Mouse (Mus musculus) layer of hippocampus, adult 8-10 months (tissue): ENCODE results near the gene Txnrd1. TPM values are rescaled to one million over a fixed set of nuclear protein-coding genes. Genes with fewer than 3 reads are reported as not detected.

ENCODE experiments used
- DNase-seq, 2 experiments: peaks; one replicate each; pipeline ENCODE4 v3.0.0; 2022; ENCODE audit warnings: low spot score in 2 of 2
- total RNA-seq, 4 experiments: library from RNA; stranded (reverse); gene quantifications; 2 replicates each; pipeline ENCODE4 v1.2.4; 2022

Txnrd1 gene
- total RNA-seq, 4 experiments from 2014 or later, result 53.3 to 58.4 (median 56.1) TPM

DNA sequence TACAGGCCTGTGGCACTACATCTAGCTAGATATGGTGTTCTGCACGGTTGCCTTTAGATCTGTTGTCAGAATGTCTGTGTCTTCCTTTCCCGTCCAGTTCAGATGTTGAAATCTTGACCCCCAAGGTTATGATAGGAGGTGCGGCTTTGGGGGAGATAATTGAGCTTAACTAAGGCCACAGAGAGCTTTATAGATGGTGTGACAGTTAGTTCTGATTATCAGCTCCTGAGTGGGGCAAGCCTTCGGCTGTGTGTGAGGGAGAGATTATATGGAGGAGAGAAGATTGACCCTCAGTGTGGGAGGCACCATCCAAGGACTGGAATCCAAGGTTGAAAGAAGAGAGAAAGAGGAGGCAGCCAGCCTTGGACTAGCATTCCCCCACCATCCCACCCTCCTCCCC is 79.5 kb downstream of the Txnrd1 start:
- no peak for DNase-seq

DNA sequence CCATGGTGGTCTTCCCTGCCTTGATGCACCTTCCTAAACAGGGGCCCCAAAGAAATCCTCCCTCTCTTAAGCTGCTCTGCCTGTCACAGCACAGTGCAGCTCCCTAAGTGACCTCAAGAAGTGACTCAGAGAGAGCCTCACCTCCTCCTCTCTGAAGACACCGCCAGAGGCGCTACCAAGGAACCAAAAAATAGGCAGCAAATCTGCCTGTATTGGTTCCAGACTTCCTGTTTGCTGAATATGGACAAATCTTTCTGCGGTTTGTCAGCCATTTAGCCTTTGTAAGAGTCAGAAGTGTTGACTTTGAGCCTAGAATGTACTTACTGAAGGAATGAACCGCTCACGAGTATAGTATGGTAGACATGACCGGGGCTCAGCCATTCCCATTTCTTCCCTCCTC is 80.0 kb downstream of the Txnrd1 start:
- DNase-seq, result no peak

DNA sequence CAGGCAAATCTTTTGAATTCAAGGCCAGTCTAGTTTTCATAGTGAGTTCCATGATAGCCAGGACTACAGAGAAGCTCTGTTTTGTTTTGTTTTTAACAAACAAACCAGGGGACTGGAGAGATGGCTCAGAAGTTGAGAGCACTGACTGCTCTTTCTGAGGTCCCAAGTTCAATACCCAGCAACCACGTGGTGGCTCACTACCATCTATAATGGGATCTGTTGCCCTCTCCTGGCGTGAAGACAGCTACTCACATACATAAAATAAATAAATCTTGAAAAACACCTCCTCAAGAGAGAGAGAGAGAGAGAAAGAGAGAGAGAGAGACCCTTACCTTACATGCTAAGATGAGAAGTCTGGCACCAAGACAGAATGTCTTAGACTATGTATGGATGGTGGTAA is 84.9 kb downstream of the Txnrd1 start:
- DNase-seq, result no peak

DNA sequence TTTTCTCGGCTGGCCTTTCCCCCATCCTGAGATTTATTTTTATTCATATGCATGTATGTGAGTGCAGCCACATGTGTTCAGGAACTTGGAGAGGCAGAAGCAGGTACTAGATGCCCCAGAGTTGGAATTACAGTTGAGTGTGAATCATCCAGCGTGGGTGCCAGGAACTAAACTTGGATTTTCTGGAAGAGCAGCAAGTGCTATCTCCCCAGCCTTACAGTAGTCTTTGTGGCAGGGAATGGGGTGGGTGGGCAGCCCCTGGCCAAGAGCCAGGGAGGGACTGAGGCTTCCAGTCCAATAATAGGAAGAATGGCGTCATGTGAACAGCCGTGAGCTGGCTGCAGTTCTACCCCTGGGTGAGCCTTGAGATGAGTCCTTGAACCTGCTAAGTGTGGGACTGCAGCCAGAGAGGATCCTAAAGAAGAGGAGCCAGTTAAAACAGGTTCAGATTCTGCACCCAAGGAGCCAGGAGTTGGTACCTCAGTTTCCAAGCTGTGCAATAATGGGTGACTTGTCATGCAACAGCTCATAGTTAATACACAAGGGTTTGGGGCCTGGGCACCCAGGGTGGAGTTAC is 85.7 kb downstream of the Txnrd1 start:
- DNase-seq, result no peak

DNA sequence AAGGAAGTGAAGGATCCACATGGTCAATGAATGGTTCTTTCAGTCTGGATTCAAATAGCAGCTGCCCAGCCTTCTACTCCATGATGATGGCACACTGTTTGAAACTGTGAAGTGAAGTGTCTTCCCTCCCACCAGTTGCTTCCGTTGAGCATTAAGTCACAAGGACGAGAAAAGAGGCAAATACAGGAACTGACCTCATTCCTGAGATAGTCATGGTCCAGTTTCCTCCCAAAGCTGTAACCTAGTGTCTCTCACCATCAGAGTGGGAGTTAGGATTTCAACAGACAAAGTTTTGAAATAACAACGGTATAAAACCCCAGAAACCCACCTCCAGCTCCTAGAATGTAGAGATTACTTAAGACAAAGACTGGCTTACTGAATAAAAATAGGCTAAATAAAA is 89.8 kb downstream of the Txnrd1 start:
- DNase-seq, result no peak

DNA sequence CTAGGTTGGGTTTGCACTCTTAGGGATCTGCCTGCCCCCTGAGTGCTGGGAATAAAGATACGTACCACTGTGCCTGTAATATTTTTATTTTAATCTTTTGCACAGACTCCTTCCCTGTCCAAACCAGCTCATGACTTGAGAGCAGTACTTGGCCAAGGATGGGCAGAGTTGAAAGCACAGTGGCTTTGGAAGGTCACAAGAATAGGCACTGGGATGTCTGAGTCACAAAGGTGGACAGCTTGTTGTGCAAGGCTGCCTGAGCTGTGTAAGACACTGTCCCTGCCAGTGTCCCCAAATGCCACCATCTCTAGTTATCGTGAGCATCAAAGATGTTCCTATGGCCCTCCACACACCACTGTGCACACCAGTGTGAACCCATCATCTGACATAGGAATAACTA is 91.0 kb downstream of the Txnrd1 start:
- DNase-seq, result no peak

DNA sequence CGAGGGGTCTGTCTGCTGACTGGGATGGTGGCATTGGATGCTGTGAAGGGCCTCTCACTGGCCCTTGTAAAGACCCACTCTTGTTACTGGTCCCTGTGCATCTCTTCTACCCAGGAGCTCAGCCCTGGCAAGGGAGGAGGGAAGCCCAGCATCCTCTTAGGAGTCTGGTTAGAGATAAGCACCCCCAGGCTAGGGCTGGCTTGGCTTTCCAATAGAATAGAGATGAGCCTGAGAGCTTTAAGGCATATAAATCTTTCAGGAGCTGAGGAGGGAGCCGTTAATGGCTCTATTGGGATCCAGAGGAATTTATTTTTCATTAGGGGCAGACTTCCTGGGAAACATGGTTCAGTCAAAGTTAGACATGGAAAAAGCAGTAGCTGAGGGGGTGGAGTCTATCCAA is 91.9 kb downstream of the Txnrd1 start:
- no peak for DNase-seq

DNA sequence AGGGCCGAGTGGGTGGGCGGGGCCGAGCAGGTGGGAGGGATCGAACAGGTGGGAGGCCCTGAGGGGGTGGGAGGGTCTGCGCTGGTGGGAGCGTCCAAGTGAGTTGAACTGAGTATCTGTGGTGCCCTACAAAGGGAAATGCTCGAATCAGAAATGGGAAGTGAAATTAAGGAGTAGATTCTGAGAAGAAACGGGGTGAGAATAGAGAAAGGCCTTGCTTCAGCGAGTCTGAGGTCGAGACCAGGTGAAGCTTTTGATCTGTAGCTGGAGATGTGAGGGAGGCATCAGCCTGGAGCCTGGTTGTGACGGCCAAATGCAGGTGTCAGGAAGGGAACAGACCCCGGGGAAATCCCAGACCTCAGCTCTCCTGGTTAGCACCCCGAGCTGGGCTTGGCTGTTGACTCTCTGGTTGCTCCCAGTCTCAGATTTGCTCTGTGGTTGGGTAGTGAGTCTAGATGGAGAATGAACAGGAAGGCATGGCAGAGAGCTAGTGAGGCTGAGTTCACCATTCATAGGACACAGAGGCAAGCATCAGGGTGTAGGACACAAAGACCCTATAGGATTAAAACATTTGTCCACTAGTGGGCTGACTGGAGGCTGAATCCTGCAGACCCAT is 101.4 kb downstream of the Txnrd1 start:
- no peak for DNase-seq

DNA sequence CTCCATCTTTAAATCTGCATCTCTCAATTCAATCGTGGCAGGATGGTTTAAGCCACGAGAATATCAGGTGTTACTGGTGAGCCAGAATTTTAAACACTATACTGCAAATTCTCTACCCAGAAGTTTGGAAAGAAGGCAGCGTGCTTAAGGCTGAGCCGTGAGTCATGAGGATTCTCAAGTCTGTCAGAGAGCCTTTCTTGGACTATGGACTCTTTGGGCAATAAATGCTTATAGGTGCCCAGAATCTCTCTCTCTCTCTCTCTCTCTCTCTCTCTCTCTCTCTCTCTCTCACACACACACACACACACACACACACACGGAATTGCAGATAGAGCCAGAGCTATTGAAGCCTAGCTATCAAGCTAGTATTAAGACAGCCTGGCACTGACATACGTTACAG is 102.0 kb downstream of the Txnrd1 start:
- no peak for DNase-seq

Other genes with a start within 250 kb of the Txnrd1 start
- gene 1190007I07Rik, start 210.7 kb upstream of the Txnrd1 start, total RNA-seq, result 10 to 100 TPM; 19.7 to 22.4 (median 19.7) TPM
- gene Tdg, start 204.1 kb upstream of the Txnrd1 start, total RNA-seq, result 10 to 100 TPM; 35.5 to 42.7 (median 36.9) TPM
- 10 to 100 TPM; 13.9 to 26.8 (median 18.1) TPM for gene Glt8d2, start 143.3 kb upstream of the Txnrd1 start, total RNA-seq
- 10 to 100 TPM; 40.1 to 62.4 (median 51.7) TPM for gene Hcfc2, start 137.8 kb upstream of the Txnrd1 start, total RNA-seq
- 10 to 100 TPM; 58.1 to 69.3 (median 62.9) TPM for gene Nfyb, start 69.8 kb upstream of the Txnrd1 start, total RNA-seq
- gene Eid3, start 32.7 kb downstream of the Txnrd1 start, total RNA-seq, result 1 to 10 TPM; 1.7 to 3.4 (median 2.6) TPM
- gene Chst11, start 151.5 kb downstream of the Txnrd1 start, total RNA-seq, result 10 to 100 TPM; 50.0 to 55.8 (median 50.9) TPM